Mouse (Mus musculus) spleen, postnatal 10 days (tissue): ENCODE data around the gene Cdca8.

Experiments
- DNase-seq, 2 experiments: peaks; one replicate each; pipeline ENCODE4 v3.0.0; 2021 to 2022; ENCODE audit warnings: low spot score in 2 of 2

Gene Cdca8

GRCm38 (mm10) chr4:124953546-124953945 lies 14.4 kb upstream of the Cdca8 start:
- no peak for DNase-seq

- DNase-seq: no peak
Observed at GRCm38 (mm10) chr4:124951036-124951433, 11.9 kb upstream of the Cdca8 start.

GRCm38 (mm10) chr4:124950181-124951035 lies 11.3 kb upstream of the Cdca8 start:
- DNase-seq: no peak

GRCm38 (mm10) chr4:124949488-124949887 lies 10.4 kb upstream of the Cdca8 start:
- DNase-seq: no peak

- no peak for DNase-seq
Observed at GRCm38 (mm10) chr4:124944961-124945360, 5.8 kb upstream of the Cdca8 start.

GRCm38 (mm10) chr4:124943781-124944180 lies 4.7 kb upstream of the Cdca8 start:
- no peak for DNase-seq

GRCm38 (mm10) chr4:124943022-124943421 lies 3.9 kb upstream of the Cdca8 start:
- DNase-seq: peak; percentile 82 to 90

GRCm38 (mm10) chr4:124936613-124937471 lies 2.3 kb downstream of the Cdca8 start, which contains the start of gene 9930104L06Rik:
TSS of gene 9930104L06Rik (plus strand) at chr4:124937048.
- DNase-seq: peak; percentile 88 to 95

GRCm38 (mm10) chr4:124928102-124928501 lies 11.0 kb downstream of the Cdca8 start:
- DNase-seq: no peak

GRCm38 (mm10) chr4:124905971-124906822 lies 32.9 kb downstream of the Cdca8 start:
- DNase-seq: no peak

GRCm38 (mm10) chr4:124905417-124905816 lies 33.7 kb downstream of the Cdca8 start:
- no peak for DNase-seq

- DNase-seq: no peak
Observed at GRCm38 (mm10) chr4:124899906-124900305, 39.2 kb downstream of the Cdca8 start.

GRCm38 (mm10) chr4:124898428-124898827 lies 40.7 kb downstream of the Cdca8 start:
- no peak for DNase-seq

GRCm38 (mm10) chr4:124894508-124895428 lies 44.3 kb downstream of the Cdca8 start:
- DNase-seq: no peak

- DNase-seq: no peak
Observed at GRCm38 (mm10) chr4:124893769-124894168, 45.3 kb downstream of the Cdca8 start.

GRCm38 (mm10) chr4:124890831-124891230 lies 48.3 kb downstream of the Cdca8 start:
- no peak for DNase-seq

- DNase-seq: no peak
Observed at GRCm38 (mm10) chr4:124889935-124890334, 49.2 kb downstream of the Cdca8 start.

GRCm38 (mm10) chr4:124888702-124889101 lies 50.4 kb downstream of the Cdca8 start:
- no peak for DNase-seq

GRCm38 (mm10) chr4:124882151-124882729 lies 56.9 kb downstream of the Cdca8 start:
- DNase-seq: peak in 1 of 2 experiments; percentile 55

- no peak for DNase-seq
Observed at GRCm38 (mm10) chr4:124881341-124881908, 57.7 kb downstream of the Cdca8 start.
